Mouse (Mus musculus) liver, embryonic 11.5 days (tissue): ENCODE data around the gene Iqcg. TPM values are rescaled to one million over a fixed set of nuclear protein-coding genes. Genes with fewer than 3 reads are reported as not detected.
A peak's percentile ranks its signal among the peaks of the same experiment; 100 is the strongest.

Experiments
- ATAC-seq: fragments of 200-750 bp; cut with Nextera tagmentation; replicated peaks from 2 replicates; pipeline ENCODE4 v1.8.0; 2017; ENCODE audit warnings: moderate number of reproducible peaks, mild to moderate bottlenecking, moderate TSS enrichment, moderate library complexity; ENCODE audit not compliant: low FRiP score
- DNase-seq: peaks from one replicate; pipeline ENCODE4 v3.0.0-alpha.2; 2017; ENCODE audit warnings: low spot score
- H3K27ac ChIP-seq: fragments of 300-500 bp; sonication (generic); 2 replicates; pipeline ENCODE4 v1.5.1; 2014; ENCODE audit warnings: mild to moderate bottlenecking, low read depth, low read length, control low read depth
- H3K27me3 ChIP-seq: fragments of 300-500 bp; sonication (generic); replicated peaks from 2 replicates; pipeline ENCODE4 v1.6.1; 2014; ENCODE audit warnings: low read length, mixed read lengths; ENCODE audit not compliant: control insufficient read depth, insufficient read depth
- H3K36me3 ChIP-seq: fragments of 300-500 bp; sonication (generic); 2 replicates; pipeline ENCODE4 v1.6.1; 2014; ENCODE audit warnings: mild to moderate bottlenecking, low read length, moderate library complexity, mixed read lengths; ENCODE audit not compliant: control insufficient read depth, insufficient read depth
- H3K4me1 ChIP-seq: fragments of 300-500 bp; sonication (generic); replicated peaks from 2 replicates; pipeline ENCODE4 v1.6.1; 2014; ENCODE audit warnings: low read length, mixed read lengths; ENCODE audit not compliant: control insufficient read depth, insufficient read depth
- H3K4me2 ChIP-seq: fragments of 300-500 bp; sonication (generic); 2 replicates; pipeline ENCODE4 v1.6.1; 2014; ENCODE audit warnings: mild to moderate bottlenecking, control low read depth, moderate library complexity
- H3K4me3 ChIP-seq: fragments of 300-500 bp; sonication (generic); 2 replicates; pipeline ENCODE4 v1.5.1; 2014; ENCODE audit warnings: low read depth, low read length, control low read depth
- H3K9ac ChIP-seq: fragments of 300-500 bp; sonication (generic); 2 replicates; pipeline ENCODE4 v1.6.1; 2014; ENCODE audit warnings: low read depth, low read length, control low read depth
- H3K9me3 ChIP-seq: fragments of 300-500 bp; sonication (generic); 2 replicates; pipeline ENCODE4 v1.6.1; 2016; ENCODE audit warnings: low read length, inconsistent platforms, mixed read lengths; ENCODE audit not compliant: control insufficient read depth
- WGBS: fragments of 180-500 bp; shearing (Covaris S2); extraction: QIAGEN DNeasy Blood & Tissue Kit; methylation state at CpG from one replicate; pipeline ENCODE4 v1.1.7; 2014; 5-methylcytosine and 5-hydroxymethylcytosine counted together
- microRNA counts: library from miRNA; unstranded; fragments of <30 nt; microRNA quantifications from one replicate; lab custom pipeline; 2015
- microRNA-seq: library from miRNA; unstranded; fragments of <30 nt; microRNA quantifications from one replicate; pipeline ENCODE4, GENCODE M21; 2017; ENCODE audit warnings: borderline number of aligned reads
- polyA plus RNA-seq: library from polyadenylated mRNA; unstranded; fragments of >200 nt; fragmentation: Nextera tagmentation; extraction: Ambion mirVana; gene quantifications from 2 replicates; pipeline ENCODE4 v1.2.1, GENCODE M21; 2014

The Iqcg gene
- polyA plus RNA-seq, 1 experiment from 2014 or later: 4.1 TPM

- no peak overlapping the region for H3K4me2 ChIP-seq
- no peak overlapping the region for H3K9ac ChIP-seq
- ATAC-seq (no peak), DNase-seq (no peak)
- no peaks in the 10 kb centered on the region for H3K4me1 ChIP-seq
- no peak overlapping the region for H3K27ac ChIP-seq
- no peak overlapping the region for H3K4me3 ChIP-seq
- peaks cover 13% of the 10 kb centered on the region; the same call in 1 of the 2 replicates for H3K36me3 ChIP-seq
- no peaks in the 10 kb centered on the region for H3K9me3 ChIP-seq
- 90% methylated on average over 5 of the region's 5 CpGs for WGBS
- H3K27me3 ChIP-seq: no peaks in the 10 kb centered on the region
Measured at GRCm38 (mm10) chr16:32992158-32992557, 63.9 kb downstream of the Iqcg start.

DNA sequence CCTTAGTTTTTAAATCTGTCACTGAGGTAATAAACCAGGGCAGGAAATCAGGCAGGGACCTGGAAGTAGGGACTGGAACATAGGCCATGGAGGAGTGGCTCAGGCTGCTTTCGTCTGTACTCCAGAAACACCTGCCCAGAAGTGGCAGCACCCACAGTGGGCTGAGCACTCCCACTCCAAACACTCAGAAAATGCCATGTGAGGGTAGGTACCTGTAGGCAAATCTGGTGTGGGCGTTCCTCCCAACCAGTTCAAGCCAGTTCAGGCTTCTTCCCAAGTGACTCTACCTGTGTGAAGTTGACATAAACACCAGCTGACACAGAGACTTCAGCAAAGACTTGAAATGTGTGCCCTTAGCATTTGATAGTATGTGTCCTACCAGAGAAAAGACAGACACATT, 71.4 kb downstream of the Iqcg start:
- DNase-seq (no peak), ATAC-seq (no peak)
- Histone ChIP-seq H3K36me3 (peaks cover 4% of the 10 kb centered on the region; the same call in 1 of the 2 replicates), H3K27me3 (no peaks in the 10 kb centered on the region), H3K4me3 (no peak overlapping the region), H3K9ac (no peak overlapping the region), H3K4me2 (no peak overlapping the region), H3K27ac (no peak overlapping the region), H3K4me1 (no peaks in the 10 kb centered on the region), H3K9me3 (no peaks in the 10 kb centered on the region)
- 94% methylated on average over 2 of the region's 2 CpGs for whole genome bisulfite sequencing

DNA sequence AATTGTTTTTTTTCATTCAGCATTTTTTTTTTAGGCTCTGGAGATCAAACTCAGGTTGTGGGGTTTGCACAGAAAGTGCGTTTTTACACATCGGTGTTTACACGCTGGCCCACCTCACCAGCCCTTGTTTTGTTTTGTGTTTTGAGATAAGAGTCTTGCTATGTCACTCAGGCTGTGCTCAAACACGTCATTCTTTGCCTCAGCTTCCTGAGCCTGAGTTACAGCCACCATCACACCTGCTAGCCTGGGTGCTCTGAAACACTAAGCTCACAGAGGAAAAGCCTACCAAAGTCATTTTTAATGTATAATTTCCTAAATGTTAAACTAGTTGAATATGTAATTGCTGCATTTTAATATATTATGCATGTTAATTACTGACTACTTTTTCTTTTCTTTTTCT, 74.6 kb downstream of the Iqcg start:
- H3K4me3 ChIP-seq: no peak overlapping the region
- DNase-seq (no peak), ATAC-seq (no peak)
- H3K4me1 ChIP-seq: no peaks in the 10 kb centered on the region
- no peaks in the 10 kb centered on the region for H3K9me3 ChIP-seq
- peaks cover 11% of the 10 kb centered on the region for H3K36me3 ChIP-seq
- H3K4me2 ChIP-seq: no peak overlapping the region
- 69% methylated on average over 4 of the region's 4 CpGs for WGBS
- no peak overlapping the region for H3K9ac ChIP-seq
- no peak overlapping the region for H3K27ac ChIP-seq
- no peaks in the 10 kb centered on the region for H3K27me3 ChIP-seq

DNA sequence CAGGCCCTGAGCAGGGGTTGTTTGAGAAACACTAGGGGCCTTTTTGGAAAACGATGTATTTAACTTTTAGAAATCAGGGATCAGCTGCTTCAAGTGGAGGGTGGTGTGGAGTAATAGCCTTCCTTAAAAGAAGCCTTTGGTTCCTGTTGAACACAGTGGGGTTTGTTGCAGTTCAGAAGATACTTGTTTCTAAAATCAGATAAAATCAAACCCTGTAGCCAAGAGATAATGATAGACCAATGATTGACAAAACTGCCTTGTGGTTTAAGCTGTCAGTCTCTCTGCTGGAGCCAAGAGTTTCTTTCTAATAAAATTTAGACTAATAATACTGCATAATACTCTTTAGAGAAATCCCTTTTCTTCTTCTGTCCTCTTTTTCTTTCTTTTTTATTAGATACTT, 75.8 kb downstream of the Iqcg start:
- no peak for DNase-seq
- no peaks in the 10 kb centered on the region for H3K27me3 ChIP-seq
- no peak overlapping the region for H3K27ac ChIP-seq
- peaks cover 16% of the 10 kb centered on the region for H3K36me3 ChIP-seq
- H3K4me2 ChIP-seq: no peak overlapping the region
- no peak overlapping the region for H3K4me3 ChIP-seq
- 73% methylated on average over 1 of the region's 1 CpGs for WGBS
- no peak for ATAC-seq
- H3K9me3 ChIP-seq: no peaks in the 10 kb centered on the region
- no peaks in the 10 kb centered on the region for H3K4me1 ChIP-seq
- no peak overlapping the region for H3K9ac ChIP-seq

DNA sequence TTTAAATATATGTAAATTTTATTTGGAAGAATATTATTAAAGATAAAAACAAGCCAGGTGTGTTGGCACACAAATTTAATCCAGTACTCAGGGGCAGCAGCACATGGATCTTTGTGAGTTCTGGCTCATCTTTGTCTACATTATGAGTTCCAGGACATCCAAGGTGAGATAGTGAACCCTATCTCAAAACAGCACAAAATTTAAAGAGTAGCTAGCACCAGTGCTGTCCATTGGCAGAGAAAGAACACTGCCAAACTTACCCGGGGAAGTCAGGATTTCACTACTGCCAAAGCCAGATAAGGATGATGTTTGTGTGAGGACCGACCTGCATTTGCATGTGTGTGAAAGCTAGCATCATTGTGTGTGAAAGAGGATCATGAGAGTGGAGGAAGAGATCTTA, 83.0 kb downstream of the Iqcg start:
- Histone ChIP-seq H3K4me1 (0 out of 2 replicates have a peak, but pooled peaks cover 3% of the 10 kb centered on the region), H3K9ac (no peak overlapping the region), H3K4me2 (no peak overlapping the region), H3K27ac (no peak overlapping the region), H3K36me3 (peaks cover 17% of the 10 kb centered on the region), H3K27me3 (no peaks in the 10 kb centered on the region), H3K4me3 (no peak overlapping the region), H3K9me3 (no peaks in the 10 kb centered on the region)
- DNase-seq (no peak), ATAC-seq (no peak)
- WGBS: 48% methylated on average over 2 of the region's 2 CpGs

- DNase-seq (no peak), ATAC-seq (no peak)
- Histone ChIP-seq H3K4me2 (no peak overlapping the region), H3K4me3 (no peak overlapping the region), H3K27ac (no peak overlapping the region), H3K27me3 (no peaks in the 10 kb centered on the region), H3K4me1 (0 out of 2 replicates have a peak, but pooled peaks cover 3% of the 10 kb centered on the region), H3K9me3 (no peaks in the 10 kb centered on the region), H3K36me3 (peaks cover 17% of the 10 kb centered on the region), H3K9ac (no peak overlapping the region)
- 64% methylated on average over 5 of the region's 5 CpGs for WGBS
Measured at GRCm38 (mm10) chr16:32972535-32972934, 83.5 kb downstream of the Iqcg start.

MicroRNAs encoded within 50 kb of the gene (microRNA counts, 519-probe panel; counts per million panel counts)
- microRNA mmu-miR-1947 (lab: Ali Mortazavi, UCI): not detected

Small RNAs within 50 kb of the gene (microRNA-seq; reads per million reads assigned to microRNA genes)
- gene Gm22231 (not detected), gene Mir1947 (12.7 reads per million, percentile 25 among the genes with 10 or more reads in this experiment)

Other genes starting within 250 kb of the Iqcg start
- not detected in 2 replicates for gene Smbd1, start 245.7 kb downstream of the Iqcg start, polyA plus RNA-seq
- 79.9 and 92.7 TPM in 2 replicates for gene Fyttd1, start 178.7 kb downstream of the Iqcg start, polyA plus RNA-seq
- gene Rubcn, start 178.5 kb downstream of the Iqcg start, polyA plus RNA-seq: 10.6 and 11.0 TPM in 2 replicates
- gene Lrch3, start 142.1 kb downstream of the Iqcg start, polyA plus RNA-seq: 15.9 and 16.3 TPM in 2 replicates
- gene Rpl35a, start 235 bp upstream of the Iqcg start, polyA plus RNA-seq: 1,254 and 1,406 TPM in 2 replicates
- 1.5 and 2.8 TPM in 2 replicates for gene Lmln, start 6.3 kb upstream of the Iqcg start, polyA plus RNA-seq
- 14.8 and 15.1 TPM in 2 replicates for gene Osbpl11, start 128.9 kb upstream of the Iqcg start, polyA plus RNA-seq
- 57.8 and 63.5 TPM in 2 replicates for gene Snx4, start 195.2 kb upstream of the Iqcg start, polyA plus RNA-seq